Comparison of ENCODE assay signal across 15 mouse cellular contexts in the genomic region with DNA sequence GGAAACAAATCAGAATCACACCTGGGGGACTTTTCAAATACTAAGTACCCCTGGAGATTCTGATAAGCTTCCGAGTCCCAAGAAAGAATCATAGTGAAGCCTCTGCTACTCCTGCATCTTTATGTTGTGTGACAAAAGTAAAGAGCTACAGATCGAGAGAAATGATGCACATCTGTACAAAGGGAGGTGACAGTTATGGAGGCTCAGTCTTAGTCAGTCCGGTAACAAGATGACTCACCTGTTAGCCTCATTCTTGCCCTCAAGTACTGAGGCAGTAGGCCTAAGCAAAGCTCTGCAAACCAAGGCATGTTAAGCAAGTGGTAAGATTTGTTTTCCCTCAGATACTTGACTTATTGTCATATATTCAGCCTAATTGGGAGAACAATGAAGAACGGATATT.
"Had no signal": no experiment of that assay in that cellular context is flagged by ENCODE, and none has a peak within 500 bp of the region (broad histone marks: within the 10 kb centered on the region; RNA-seq: fewer than 3 reads in every experiment).

No protein-coding gene starts in this region.

- H3K27me3 ChIP-seq: megakaryocyte, embryonic 14.5 days; midbrain, embryonic 13.5 days; midbrain, embryonic 15.5 days; neural tube, embryonic 12.5 days; stomach, embryonic 15.5 days had no signal

- ATAC-seq: midbrain, embryonic 13.5 days; midbrain, embryonic 15.5 days had no signal

- H3K9ac ChIP-seq: liver, embryonic 14.5 days; lung, embryonic 14.5 days; midbrain, embryonic 13.5 days; midbrain, embryonic 15.5 days; neural tube, embryonic 12.5 days; stomach, embryonic 15.5 days had no signal

- H3K4me3 ChIP-seq: megakaryocyte, embryonic 14.5 days; midbrain, embryonic 13.5 days; midbrain, embryonic 15.5 days; neural tube, embryonic 12.5 days; stomach, embryonic 15.5 days had no signal

- H3K4me2 ChIP-seq: lung, embryonic 14.5 days; midbrain, embryonic 11.5 days; midbrain, embryonic 13.5 days; midbrain, embryonic 15.5 days; neural tube, embryonic 12.5 days; stomach, embryonic 15.5 days had no signal

- H3K9me3 ChIP-seq: megakaryocyte, embryonic 14.5 days; midbrain, embryonic 13.5 days; midbrain, embryonic 15.5 days; neural tube, embryonic 12.5 days; stomach, embryonic 15.5 days had no signal

- H3K4me1 ChIP-seq: megakaryocyte, embryonic 14.5 days; midbrain, embryonic 13.5 days; midbrain, embryonic 15.5 days; neural tube, embryonic 12.5 days; stomach, embryonic 15.5 days had no signal

- H3K27ac ChIP-seq: liver, embryonic 14.5 days; macrophage; midbrain, embryonic 13.5 days; midbrain, embryonic 15.5 days; neural tube, embryonic 12.5 days; stomach, embryonic 15.5 days; stomach, postnatal 0 days had no signal

- H3K36me3 ChIP-seq: midbrain, embryonic 13.5 days; midbrain, embryonic 15.5 days; neural tube, embryonic 12.5 days; stomach, embryonic 15.5 days had no signal

- DNase-seq: lung, adult 18-20 months; lung, embryonic 14.5 days; lung, postnatal 14 days; lung, postnatal 36 days; thymus, adult 2 months; thymus, postnatal 25 days had no signal
